Mouse (Mus musculus) midbrain, embryonic 10.5 days (tissue): Measurements from ENCODE around the gene Tpt1. TPM values are rescaled to one million over a fixed set of nuclear protein-coding genes. Genes with fewer than 3 reads are reported as not detected.
"Not testable (repeated sequence)": the region's sequence is repeated elsewhere in the genome, so short reads cannot be mapped to it uniquely, and the experiment has no call there.

Experiments used
- DNase-seq: peaks from one replicate; pipeline ENCODE4 v3.0.0-alpha.2; 2017; ENCODE audit warnings: low spot score
- H3K27ac ChIP-seq: fragments of 300-500 bp; sonication (generic); replicated peaks from 2 replicates; pipeline ENCODE4 v1.5.1; 2016; ENCODE audit warnings: mild to moderate bottlenecking
- H3K27me3 ChIP-seq: fragments of 300-500 bp; sonication (generic); 2 replicates; pipeline ENCODE4 v1.6.1; 2016; ENCODE audit warnings: low read depth, mild to moderate bottlenecking; ENCODE audit not compliant: poor library complexity, severe bottlenecking
- H3K36me3 ChIP-seq: fragments of 300-500 bp; sonication (generic); 2 replicates; pipeline ENCODE4 v1.6.1; 2016; ENCODE audit warnings: mild to moderate bottlenecking, moderate library complexity
- H3K4me1 ChIP-seq: fragments of 300-500 bp; sonication (generic); 2 replicates; pipeline ENCODE4 v1.6.1; 2016
- H3K4me3 ChIP-seq: fragments of 300-500 bp; sonication (generic); 2 replicates; pipeline ENCODE4 v1.5.1; 2016; ENCODE audit warnings: mild to moderate bottlenecking, moderate library complexity
- H3K9me3 ChIP-seq: fragments of 300-500 bp; sonication (generic); replicated peaks from 2 replicates; pipeline ENCODE4 v1.6.1; 2016; ENCODE audit warnings: mild to moderate bottlenecking
- WGBS: fragments of 180-500 bp; shearing (Covaris S2); methylation state at CpG from one replicate; pipeline ENCODE4 v1.1.7; 2016; 5-methylcytosine and 5-hydroxymethylcytosine counted together
- polyA plus RNA-seq: library from polyadenylated mRNA; unstranded; fragments of >200 nt; fragmentation: Nextera tagmentation; extraction: Ambion mirVana; gene quantifications from 2 replicates; pipeline ENCODE4 v1.2.1, GENCODE M21; 2016

Tpt1 gene
- polyA plus RNA-seq, 1 experiment from 2014 or later: 934 TPM

DNA sequence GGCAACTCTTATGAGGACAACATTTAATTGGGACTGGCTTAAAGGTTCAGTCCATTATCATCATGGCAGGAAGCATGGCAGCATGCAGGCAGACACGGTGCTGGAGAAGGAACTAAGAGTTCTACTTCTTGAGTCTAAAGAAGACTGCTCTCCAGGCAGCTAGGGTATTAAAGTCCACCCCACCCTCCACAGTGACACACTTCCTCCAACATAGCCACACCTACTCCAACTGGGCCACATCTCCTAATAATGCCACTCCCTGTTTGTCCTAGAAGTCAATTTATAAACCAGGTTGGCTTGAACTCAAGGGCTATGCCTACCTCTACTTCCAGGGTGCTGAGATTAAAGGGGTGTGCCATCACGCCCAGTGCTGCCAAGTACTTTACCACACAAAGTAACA, 12.9 kb upstream of the Tpt1 start:
- H3K27ac ChIP-seq: no peak overlapping the region
- H3K4me1 ChIP-seq: peaks cover 50% of the 10 kb centered on the region
- no peaks in the 10 kb centered on the region for H3K9me3 ChIP-seq
- no peak for DNase-seq
- H3K27me3 ChIP-seq: peaks cover 24% of the 10 kb centered on the region
- no peak overlapping the region for H3K4me3 ChIP-seq
- H3K36me3 ChIP-seq: no peaks in the 10 kb centered on the region
- 91% methylated on average over 2 of the region's 2 CpGs for WGBS

DNA sequence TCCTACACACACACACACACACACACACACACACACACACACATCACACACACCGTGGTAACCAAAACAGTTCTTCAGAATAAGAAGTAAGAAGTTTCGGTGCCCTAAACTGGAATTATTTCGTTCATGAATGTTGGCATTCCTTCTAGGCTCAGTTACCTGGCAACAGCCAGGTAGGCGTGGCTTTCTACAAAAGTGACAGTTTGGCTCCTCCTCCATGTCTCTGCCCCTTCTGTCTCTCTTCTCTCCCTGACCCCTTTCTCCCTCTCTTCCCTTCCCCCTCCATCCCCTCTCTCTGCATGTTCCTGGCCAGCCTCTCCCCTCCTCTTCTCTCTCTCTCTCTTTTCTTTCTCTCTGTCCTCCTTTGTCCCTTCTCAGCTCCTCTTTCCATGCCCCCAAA, 11.9 kb upstream of the Tpt1 start:
- Histone ChIP-seq H3K27me3 (peaks cover 14% of the 10 kb centered on the region), H3K4me1 (peaks cover 47% of the 10 kb centered on the region), H3K4me3 (peak overlapping the region; percentile 63), H3K9me3 (no peaks in the 10 kb centered on the region), H3K36me3 (no peaks in the 10 kb centered on the region), H3K27ac (peak overlapping the region; percentile 95)
- WGBS: 29% methylated on average over 4 of the region's 4 CpGs
- DNase-seq: peak; percentile 40

DNA sequence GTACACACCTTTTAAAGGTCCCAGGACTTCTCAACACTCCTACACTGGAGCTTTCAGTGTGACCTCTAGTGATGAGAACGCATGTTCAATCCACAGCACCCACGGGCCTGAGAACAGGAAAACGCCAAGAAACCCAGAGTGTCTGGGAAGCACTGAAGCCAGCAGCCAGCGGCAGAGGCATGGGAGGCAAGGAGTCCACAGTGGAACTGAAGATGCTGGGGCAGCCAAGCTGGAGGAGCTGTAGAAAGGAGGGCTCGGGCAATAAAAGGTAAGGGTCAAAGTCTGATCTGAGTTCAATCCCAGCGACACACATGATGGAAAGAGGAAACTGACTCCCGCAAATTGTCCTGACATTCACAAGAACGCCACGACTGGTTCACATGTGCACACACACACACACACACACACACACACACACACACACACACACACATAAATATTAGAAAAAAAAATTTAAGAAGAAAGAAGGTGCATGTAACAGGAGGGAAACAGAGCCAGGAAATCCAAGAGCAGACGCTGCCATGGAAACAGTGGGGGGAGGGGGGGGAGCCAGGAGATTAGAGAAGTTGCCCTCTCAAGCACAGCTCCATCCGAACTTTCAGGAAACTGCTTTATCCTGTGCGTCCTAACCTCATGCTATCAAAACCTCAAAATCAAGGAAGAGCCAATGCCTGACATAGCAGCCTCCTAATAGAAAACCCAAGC, 11.2 kb upstream of the Tpt1 start:
- peaks cover 39% of the 10 kb centered on the region for H3K4me1 ChIP-seq
- WGBS: 6% methylated on average over 12 of the region's 12 CpGs
- H3K27me3 ChIP-seq: peaks cover 7% of the 10 kb centered on the region
- H3K9me3 ChIP-seq: no peaks in the 10 kb centered on the region
- no peaks in the 10 kb centered on the region for H3K36me3 ChIP-seq
- peak overlapping the region; percentile 95 for H3K27ac ChIP-seq
- peak overlapping the region; percentile 63 for H3K4me3 ChIP-seq
- no peak for DNase-seq

DNA sequence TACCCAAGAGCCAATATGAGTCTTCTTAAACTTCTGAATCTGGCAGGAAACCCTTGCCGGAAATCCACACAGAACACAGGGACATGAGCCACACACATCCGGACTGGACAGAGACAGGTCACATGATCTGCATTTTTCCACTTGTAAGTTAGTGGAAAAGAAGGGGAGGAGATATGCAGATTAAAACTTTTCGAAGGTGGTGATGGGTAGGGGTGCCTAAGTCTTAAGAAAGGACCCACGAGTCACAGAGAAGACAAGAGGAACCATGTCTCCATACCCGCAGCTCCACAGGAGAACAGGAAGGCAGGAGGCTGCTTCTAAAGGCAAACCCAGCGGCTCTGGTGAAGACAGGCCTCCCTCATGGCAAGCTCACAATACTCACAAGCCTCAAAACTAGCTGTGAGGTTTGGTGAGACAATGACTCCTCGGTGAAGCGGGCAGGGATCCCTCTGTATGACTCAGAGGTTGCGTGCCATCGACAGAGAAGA, 10.6 kb upstream of the Tpt1 start:
- no peaks in the 10 kb centered on the region for H3K36me3 ChIP-seq

DNA sequence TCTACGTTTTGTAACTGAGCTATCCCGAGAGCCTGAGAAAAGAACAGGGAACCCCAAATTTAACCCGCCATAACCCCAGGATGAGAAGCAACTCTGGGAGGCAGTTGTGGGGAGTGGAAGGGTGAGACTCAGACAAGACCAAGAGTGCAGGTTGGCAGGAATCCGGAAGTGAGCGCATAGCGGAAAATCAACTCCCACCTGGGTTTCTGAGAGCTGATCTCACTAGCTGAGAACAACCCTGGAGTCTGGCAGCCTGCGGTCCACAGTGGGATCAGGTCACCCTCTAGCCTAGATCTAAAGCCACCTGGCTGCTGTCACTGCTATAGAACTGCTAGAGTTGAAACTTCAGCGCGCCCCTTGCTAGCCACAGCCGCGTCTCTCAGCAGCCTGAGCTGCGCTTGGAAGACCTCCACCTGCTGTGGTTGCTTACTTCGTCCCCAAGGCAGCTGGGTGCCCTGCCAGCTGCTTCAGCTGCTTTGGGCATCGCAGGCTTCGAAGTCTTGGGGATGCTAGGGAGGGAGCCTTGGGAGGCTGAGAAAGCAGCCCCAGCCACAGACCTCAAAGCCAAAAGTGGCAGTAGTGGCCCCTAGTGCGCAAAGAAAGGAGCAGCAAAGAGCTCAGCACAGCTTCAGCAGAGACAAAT, 10.0 kb upstream of the Tpt1 start:
- DNase-seq: peak; percentile 74
- WGBS: under 1% methylated on average over 16 of the region's 16 CpGs
- Histone ChIP-seq H3K27me3 (no peaks in the 10 kb centered on the region), H3K4me3 (peak overlapping the region; percentile 63), H3K9me3 (no peaks in the 10 kb centered on the region), H3K36me3 (no peaks in the 10 kb centered on the region), H3K27ac (peak overlapping the region; percentile 95), H3K4me1 (peaks cover 32% of the 10 kb centered on the region)

More for the DNA sequence above, 10.6 kb upstream of the Tpt1 start:
- H3K27me3 ChIP-seq: peaks cover under 1% of the 10 kb centered on the region
- DNase-seq: peak; percentile 82
- H3K27ac ChIP-seq: peak overlapping the region; percentile 95
- H3K9me3 ChIP-seq: no peaks in the 10 kb centered on the region
- peaks cover 34% of the 10 kb centered on the region for H3K4me1 ChIP-seq
- WGBS: under 1% methylated on average over 10 of the region's 10 CpGs
- H3K4me3 ChIP-seq: peak overlapping the region; percentile 63

DNA sequence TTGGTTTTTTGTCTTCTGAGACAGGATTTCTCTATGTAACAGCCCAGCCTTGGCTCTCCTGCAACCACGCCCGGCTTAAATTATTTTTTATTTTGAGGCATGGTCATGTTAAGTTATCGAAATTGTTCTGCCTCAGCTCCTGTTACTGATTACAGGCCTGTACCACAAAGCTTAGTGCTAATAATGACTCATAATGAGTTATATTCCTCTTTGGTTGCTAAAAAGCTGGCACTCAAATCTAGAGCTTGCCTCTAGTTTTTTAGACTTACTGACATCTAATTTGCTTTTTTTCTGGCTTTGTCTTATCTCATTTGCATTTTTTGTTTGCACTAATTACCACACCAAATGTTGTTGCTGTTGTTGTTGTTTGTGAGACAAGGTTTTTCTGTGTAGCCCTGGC, 8.3 kb upstream of the Tpt1 start:
- Histone ChIP-seq H3K36me3 (no peaks in the 10 kb centered on the region), H3K4me1 (peaks cover 32% of the 10 kb centered on the region), H3K27me3 (no peaks in the 10 kb centered on the region), H3K9me3 (no peaks in the 10 kb centered on the region), H3K27ac (no peak overlapping the region), H3K4me3 (no peak overlapping the region)
- 97% methylated on average over 3 of the region's 3 CpGs for WGBS
- no peak for DNase-seq

DNA sequence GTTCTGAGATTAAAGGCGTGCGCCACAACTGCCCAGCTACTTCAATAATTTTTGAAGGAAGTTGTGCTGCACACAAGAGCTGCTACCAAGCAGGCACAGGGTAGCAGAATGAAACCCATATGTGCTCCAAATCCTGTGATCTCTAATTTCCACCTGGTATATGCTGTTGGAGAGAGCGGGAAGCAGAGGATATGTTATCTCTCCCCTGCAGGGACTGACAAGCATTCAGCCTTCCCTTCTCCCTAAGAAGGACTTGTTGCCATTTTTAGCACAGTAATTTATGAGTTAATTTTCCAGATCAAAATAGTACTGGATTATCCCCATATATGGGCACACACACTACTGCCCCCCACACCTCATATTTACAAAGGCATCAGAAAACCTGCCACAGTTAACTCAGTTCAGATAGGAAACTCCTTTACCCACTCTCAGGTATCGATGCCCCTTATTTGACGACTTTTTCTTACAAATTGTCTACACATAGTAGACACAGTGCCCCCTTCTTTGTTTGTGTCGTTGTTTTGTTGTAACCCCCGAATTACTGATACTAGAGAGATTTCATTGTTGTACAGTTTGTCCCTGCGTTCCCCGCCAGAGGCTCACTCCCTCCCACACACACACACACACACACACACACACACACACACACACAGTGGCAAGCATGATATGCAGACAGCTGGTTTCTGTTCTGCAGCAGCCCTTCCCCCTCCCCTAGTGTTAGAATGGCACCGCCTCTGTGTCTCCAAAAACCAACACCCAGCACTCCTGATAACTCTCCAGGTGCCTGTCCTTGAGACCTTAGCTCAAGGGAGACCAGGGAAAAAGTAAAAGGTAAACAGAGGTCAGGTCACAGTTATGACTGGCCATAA, 7.6 kb upstream of the Tpt1 start:
- no peaks in the 10 kb centered on the region for H3K9me3 ChIP-seq
- no peak overlapping the region for H3K4me3 ChIP-seq
- H3K27me3 ChIP-seq: no peaks in the 10 kb centered on the region
- H3K27ac ChIP-seq: no peak overlapping the region
- no peaks in the 10 kb centered on the region for H3K36me3 ChIP-seq
- 87% methylated on average over 10 of the region's 10 CpGs for WGBS
- H3K4me1 ChIP-seq: peaks cover 32% of the 10 kb centered on the region
- no peak for DNase-seq

DNA sequence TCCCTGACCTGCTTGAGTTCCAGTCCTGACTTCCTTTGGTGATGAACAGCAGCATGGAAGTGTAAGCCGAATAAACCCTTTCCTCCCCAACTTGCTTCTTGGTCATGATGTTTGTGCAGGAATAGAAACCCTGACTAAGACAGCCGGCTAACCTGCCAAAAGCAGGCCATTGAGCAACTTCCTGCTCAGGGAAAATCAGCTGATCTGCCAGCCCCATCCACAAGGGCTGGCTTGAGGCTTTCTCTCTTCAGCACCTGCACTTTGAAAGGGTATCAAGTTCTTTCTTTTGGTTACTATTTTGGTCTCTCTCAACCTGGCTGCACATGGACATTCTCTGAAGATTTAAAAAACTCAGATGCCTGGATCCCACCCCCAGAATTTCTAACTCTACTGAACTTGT, 3.1 kb upstream of the Tpt1 start:
- H3K27ac ChIP-seq, H3K9me3 ChIP-seq, H3K4me3 ChIP-seq, H3K36me3 ChIP-seq, DNase-seq, H3K27me3 ChIP-seq: not testable (repeated sequence)
- H3K4me1 ChIP-seq: peaks cover 12% of the 10 kb centered on the region
- WGBS: 80% methylated on average over 2 of the region's 2 CpGs

DNA sequence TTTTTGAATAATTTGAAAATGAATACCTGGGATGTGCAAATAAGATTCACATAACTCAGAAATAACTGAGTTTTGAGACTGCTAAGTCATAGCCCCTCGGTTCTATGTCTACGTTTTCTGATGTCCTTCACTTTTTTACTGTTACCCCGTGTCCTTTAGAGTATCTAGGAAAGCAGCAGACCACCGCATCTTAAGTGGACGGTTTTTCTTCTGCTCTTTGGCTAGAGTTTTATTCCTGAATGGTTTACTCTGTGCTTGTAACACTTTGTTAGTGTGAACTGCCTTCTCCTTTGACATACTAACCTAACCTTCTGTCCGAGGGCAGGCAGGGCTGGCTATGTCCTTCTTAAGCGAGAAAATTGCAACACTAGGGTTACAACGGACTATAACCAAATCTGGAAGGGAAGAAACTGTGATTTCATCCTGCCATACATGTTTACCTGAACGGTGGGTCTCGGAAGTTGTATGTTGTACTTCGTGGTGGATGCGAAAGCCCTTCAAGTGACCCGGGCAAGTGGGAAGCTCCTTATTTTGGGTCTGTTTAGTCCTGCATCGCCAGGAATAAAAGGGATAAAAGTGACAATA, 690 bp upstream of the Tpt1 start:
- Histone ChIP-seq H3K4me1 (peaks cover 34% of the 10 kb centered on the region), H3K36me3 (peaks cover 31% of the 10 kb centered on the region), H3K4me3 (peak overlapping the region; percentile 88), H3K27me3 (no peaks in the 10 kb centered on the region), H3K27ac (peak overlapping the region; percentile 98), H3K9me3 (no peaks in the 10 kb centered on the region)
- WGBS: 11% methylated on average over 14 of the region's 14 CpGs
- no peak for DNase-seq

DNA sequence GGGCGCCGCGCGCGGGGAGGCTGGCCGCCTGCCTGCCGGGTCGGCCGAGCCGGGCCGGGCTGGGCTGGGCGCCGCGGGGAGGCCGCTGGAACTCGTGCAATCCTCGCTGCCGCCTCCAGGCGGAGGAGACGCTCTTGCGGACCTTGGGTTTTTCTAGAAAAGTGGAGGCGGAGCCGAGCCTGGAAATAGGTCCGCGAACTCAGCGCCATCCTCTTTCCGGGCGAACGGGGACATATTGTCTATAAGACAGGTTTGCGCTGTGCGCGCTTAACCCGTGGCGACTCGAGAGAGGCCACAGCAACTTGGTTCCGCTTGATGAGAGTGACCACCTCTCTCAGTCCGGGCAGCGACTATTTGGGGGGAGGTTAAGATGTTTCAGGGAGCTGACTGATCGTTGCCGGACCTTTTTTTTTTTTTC, 814 bp downstream of the Tpt1 start:
- DNase-seq: peak; percentile 88
- Histone ChIP-seq H3K4me3 (peak overlapping the region; percentile 88), H3K4me1 (peaks cover 47% of the 10 kb centered on the region), H3K27ac (peak overlapping the region; percentile 98), H3K9me3 (no peaks in the 10 kb centered on the region), H3K27me3 (no peaks in the 10 kb centered on the region), H3K36me3 (peaks cover 46% of the 10 kb centered on the region)
- WGBS: under 1% methylated on average over 40 of the region's 40 CpGs

DNA sequence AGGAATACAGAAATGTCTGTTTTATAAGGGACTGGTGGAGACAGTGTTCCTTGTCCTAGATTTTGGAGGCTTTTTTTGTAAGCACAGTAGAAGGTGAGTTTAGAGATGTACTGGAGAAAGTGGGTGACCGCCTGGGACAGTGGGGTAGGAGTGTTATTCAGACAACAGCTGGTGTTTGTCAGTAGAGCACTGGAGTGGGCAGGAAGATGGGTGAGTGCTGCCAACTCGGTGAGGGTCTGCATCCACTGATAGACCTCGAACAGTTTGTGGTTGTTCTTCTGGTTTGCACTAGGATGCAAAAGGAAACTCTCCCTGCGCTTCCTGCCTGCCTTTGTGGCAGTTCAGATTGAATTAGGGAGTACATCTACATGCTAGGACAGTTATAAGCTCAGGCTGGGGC, 2.8 kb downstream of the Tpt1 start:
- Histone ChIP-seq H3K4me3 (peak overlapping the region; percentile 27; the same call in 1 of the 2 replicates), H3K27me3 (no peaks in the 10 kb centered on the region)

DNA sequence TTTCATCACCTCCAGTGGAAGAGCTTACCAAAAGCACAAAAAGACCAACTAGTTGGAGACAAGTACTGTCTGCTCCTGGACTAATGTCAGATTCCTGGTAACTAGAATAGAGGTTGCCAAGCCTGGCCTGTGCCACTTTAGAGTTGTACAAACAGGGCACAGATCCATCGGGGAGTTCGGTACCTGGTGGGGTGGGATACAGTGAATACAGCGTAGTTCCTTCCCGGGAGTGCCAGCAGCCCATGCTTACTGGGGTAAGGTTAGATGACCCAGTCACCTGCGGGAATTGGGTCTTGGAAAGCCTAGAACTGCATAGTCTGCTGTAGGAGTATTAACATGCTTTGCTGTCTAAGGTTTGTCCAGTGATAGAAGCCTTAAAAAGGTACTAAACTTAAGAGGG, 3.6 kb downstream of the Tpt1 start:
- Histone ChIP-seq H3K9me3 (no peaks in the 10 kb centered on the region), H3K27me3 (no peaks in the 10 kb centered on the region), H3K27ac (no peak overlapping the region), H3K36me3 (peaks cover 71% of the 10 kb centered on the region), H3K4me1 (peaks cover 49% of the 10 kb centered on the region), H3K4me3 (no peak overlapping the region)
- DNase-seq: no peak
- WGBS: 90% methylated on average over 5 of the region's 5 CpGs

More for the DNA sequence above, 2.8 kb downstream of the Tpt1 start:
- no peak overlapping the region for H3K27ac ChIP-seq
- H3K4me1 ChIP-seq: peaks cover 49% of the 10 kb centered on the region
- no peak for DNase-seq
- 89% methylated on average over 4 of the region's 4 CpGs for WGBS
- peaks cover 64% of the 10 kb centered on the region for H3K36me3 ChIP-seq
- H3K9me3 ChIP-seq: no peaks in the 10 kb centered on the region
